Mouse (Mus musculus): Measurements from ENCODE around the gene Gas2.
A peak's percentile ranks its signal among the peaks of the same experiment; 100 is the strongest.

Gene Gas2

GRCm38 (mm10) chr7:51969379-51969778 lies 107.6 kb downstream of the Gas2 start:
- no peak for DNase-seq (ENCODE audit: low spot score)

DNA sequence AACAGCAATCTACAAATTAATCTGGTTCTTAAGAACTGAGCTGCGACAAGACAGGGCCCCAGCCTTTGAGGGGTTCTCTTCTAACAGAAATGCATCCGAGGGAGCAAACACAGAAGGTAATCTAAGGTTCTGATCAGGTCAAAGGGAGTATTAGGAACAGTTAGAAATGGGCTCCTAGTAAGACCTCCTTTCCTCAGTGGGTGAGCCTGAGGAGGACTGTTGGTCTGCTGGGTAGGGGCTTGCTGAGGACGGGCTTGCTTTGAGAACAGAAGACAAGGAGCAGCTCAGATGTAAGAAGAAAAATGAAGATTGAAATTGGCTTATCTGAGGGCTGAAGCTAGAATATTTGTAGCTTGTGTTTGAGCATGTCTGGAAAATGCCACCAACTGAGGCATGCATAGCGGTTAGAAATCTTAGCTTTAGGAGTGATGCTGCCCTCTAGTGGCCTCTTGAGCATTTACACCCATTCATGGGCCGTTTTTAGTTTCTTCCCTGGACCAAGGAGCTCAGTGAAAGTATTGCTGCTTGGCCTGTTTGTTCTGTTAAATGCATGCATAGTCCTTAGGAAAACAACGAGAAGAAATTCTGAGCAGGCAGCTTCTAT lies 110.5 kb downstream of the Gas2 start:
- peak; percentile 58 for DNase-seq (ENCODE audit: low spot score)

GRCm38 (mm10) chr7:51973091-51973490 lies 111.3 kb downstream of the Gas2 start:
- no peak for DNase-seq (ENCODE audit: low spot score)

DNA sequence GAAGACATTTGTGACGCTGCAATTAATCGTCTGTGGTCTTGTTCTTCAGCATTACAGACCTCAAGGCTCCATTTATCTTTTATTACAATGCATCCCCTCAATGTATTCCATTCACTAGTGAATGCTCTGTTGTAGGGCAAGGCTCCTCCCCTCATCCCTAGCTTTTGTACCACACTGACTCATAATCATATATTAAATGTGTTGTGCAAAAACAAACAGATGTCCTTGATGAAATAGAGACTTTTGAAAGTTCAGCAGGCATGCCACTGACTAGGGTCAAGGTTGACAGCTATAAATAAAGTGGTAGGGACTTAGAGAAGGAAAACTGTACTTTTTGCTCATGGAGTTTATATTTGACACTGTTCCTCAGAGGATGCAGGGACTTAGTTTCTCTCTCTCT lies 111.7 kb downstream of the Gas2 start:
- DNase-seq (ENCODE audit: low spot score) = no peak

- no peak for DNase-seq (ENCODE audit: low spot score)
Measured at GRCm38 (mm10) chr7:51975181-51975580, 113.4 kb downstream of the Gas2 start.

DNA sequence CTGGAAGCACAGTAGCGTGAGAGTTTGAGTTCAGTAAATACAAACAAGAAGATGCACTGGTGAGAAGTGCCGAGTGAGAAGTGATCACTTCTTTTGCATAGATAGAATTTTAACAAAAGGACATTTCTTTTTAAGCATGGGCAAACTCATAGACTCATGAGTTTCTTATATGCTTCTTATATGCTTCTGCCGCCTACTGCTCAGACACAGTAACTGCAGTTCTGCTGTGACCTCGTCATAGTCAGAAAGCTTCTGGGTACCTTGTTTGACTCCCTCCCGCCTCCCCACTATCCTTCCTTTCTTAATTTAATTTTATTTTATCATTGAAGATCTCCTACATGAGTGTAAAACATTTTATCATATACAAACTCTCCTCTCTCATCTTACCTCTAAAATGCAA lies 117.5 kb downstream of the Gas2 start:
- DNase-seq (ENCODE audit: low spot score) = peak; percentile 45

- no peak for DNase-seq (ENCODE audit: low spot score)
Measured at GRCm38 (mm10) chr7:51982303-51982702, 120.5 kb downstream of the Gas2 start.

DNA sequence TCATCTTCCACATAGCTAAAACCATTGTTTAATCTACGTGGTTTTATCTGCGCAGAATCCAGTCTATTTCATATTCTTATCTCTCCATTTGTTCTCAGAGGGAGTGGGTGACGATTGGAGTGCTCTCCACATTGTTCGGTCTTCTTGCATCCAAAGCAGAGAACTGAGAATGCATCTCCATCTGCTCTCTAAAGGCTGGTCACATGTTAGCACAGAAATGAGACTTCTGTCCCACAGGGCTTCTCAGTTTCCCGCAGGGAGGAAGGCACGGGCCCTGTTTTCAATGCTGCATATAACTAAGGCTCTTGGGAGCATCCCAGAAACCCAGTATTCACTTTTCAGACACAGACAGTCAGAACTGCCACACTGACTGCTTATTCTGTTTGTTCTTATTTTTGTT lies 123.9 kb downstream of the Gas2 start:
- DNase-seq (ENCODE audit: low spot score) = no peak

DNA sequence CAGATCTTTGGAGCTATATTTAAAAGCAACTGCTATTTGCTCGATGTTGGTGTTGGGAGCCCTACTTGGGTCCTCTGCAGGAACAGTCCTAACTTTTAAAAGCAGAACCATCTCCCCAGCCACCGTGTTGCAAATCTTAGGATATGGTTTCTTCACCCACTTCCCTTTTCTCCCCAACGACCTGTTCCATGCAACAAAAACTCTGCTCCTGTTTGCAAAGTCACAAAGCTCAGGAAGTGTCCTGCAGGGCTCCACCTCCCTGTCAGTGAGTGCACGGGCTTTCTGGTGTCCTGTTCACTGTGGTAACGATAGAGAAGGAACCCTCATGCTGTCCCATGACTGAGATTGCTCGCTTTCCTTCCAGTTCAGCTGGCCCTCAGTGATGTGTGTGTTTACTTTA lies 125.1 kb downstream of the Gas2 start:
- no peak for DNase-seq (ENCODE audit: low spot score)

- no peak for DNase-seq (ENCODE audit: low spot score)
Measured at GRCm38 (mm10) chr7:51991020-51991419, 129.2 kb downstream of the Gas2 start.

DNA sequence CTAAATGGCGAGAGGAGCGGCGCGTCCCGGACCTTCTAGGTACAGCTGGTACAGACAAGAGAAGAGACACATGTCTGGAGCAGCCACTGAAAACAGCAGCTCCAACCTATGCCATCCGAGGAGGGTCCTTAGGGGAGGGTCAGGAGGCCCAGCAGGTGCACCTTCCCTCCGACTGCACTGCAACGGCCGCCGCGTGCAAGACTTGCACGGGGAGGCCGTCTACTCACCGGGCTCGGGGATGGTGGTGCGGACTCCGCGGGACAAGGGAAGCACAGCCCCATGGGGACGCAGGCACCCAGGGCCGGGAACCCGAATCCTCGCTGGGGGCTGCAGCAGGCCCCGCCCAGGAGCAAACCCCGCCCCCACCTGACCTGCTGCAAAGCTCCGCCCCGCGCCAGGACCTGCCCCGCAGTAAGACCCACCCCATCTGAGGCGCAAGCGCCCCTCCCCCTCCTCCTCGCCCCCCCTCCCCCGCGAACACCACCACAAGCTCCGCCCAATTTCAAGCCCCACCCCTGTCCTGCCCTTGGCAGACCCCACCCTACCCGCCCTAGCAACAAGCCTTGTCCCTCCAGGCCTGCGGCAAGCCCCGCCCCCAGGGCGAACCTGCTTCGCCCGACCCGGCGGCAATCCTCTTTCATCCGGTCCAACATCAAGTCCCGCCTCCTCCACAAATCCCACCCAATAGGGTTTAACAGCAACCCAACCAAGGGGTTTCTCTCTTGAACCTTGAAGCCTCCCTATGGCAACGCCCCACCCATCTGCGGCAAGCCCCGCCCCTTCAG lies 143.9 kb downstream of the Gas2 start, which contains the start of gene Svip:
Gene Svip (minus strand): TSS at position 508 of the 785 bp plus-strand sequence.
- peak; percentile 95 for DNase-seq (ENCODE audit: low spot score)

DNA sequence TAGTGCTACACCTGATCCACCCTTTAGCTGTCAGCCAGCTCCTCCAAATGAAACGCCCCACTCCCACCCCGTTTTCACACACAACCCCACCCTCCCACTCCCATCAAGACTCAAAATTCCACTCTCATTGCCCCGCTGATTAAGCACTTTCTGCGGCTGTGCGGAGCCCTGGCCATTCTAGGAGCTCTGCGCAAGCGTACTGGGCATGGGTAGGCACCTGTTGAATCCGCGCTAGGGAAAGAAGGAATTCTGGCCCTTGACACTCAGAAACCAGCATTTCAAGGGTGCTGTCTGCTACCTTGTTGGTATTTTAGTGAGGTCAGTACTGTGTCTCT lies 144.4 kb downstream of the Gas2 start:
- no peak for DNase-seq (ENCODE audit: low spot score)

GRCm38 (mm10) chr7:52007138-52007537 lies 145.3 kb downstream of the Gas2 start:
- no peak for DNase-seq (ENCODE audit: low spot score)

GRCm38 (mm10) chr7:52013457-52013856 lies 151.6 kb downstream of the Gas2 start:
- DNase-seq (ENCODE audit: low spot score) = no peak

DNA sequence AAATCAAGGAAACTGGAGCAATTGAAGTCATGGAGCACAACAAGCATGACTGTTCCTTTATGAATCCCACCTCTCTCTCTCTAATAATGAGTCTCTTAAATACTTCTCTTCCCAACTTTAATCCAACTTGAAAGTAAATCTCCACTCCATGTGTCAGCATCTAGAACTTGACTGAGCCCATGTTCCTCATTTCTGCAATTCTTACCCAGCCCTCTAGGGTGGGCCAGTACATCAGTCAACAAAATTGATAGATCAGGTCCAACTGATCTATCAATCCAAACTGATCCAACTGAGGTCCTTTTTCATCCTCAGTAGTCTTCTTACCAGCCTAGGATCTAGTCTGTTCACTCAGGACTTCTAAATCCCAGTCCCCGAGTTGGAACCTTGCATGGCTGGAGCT lies 153.4 kb downstream of the Gas2 start:
- no peak for DNase-seq (ENCODE audit: low spot score)

DNA sequence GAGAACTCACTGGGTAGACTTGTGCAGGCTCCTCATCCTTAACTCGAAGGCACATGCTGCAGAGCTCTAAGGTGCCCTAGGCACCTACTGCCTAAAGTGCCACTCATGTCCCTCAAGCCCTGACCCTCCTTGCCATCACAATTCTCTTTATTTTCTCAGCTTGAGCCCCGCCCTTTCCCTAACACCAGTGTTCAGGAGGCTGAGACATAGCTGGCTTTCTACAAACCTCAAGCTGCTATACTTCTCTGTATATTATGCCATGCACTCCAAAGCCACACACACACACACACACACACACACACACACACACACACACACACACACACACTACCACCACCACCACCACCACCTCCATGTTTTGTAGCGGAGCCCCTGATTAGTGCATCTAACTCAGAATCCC lies 153.8 kb downstream of the Gas2 start, which contains the start of gene 1700015G11Rik:
Gene 1700015G11Rik (minus strand): TSS at position 101 of the 400 bp plus-strand sequence.
- no peak for DNase-seq (ENCODE audit: low spot score)

DNA sequence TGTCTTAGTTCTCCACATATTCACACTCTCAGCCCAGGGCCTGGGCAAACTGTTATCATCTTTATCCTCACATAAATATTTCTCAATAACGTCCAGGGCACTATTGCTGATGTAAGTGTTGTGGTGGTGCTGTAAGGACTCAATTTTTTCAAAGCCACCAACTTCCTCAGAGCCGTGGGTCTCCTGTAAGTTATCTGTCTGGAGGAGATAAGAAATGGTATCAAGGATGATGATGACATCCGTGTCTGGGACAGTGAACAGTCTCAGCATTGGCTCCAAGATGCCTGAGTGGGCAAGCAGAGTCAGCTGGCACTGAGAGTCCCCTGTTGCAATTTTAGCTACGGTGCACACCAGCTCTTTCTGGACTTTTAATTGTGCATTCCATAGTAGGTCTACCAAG lies 160.2 kb downstream of the Gas2 start:
- DNase-seq (ENCODE audit: low spot score) = no peak

DNA sequence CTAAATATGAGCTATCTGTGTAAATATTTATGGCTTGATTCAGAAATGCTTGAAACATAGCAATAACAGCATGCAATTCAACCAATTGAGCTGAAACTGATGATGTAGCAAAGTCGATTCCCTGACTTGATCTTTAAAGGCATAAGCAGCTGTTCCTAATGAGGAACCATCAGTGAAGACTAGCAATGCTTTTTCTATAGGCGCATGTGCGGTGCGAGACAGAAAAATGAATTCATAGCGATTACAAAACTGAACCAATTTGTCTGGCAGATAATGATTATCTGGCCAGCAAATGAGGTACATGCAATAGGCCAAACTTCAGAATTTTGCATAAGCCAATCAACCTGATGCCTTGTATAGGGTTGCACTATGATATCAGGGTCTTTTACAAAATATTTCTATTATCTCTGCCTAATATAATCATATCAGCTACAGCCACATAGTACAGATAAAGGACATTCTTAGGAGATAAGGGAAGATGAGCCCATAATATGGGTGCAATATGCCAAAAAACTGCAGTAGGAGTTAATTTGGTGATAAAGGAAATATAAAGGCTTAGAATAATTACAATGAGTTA lies 162.3 kb downstream of the Gas2 start:
- DNase-seq (ENCODE audit: low spot score) = no peak

DNA sequence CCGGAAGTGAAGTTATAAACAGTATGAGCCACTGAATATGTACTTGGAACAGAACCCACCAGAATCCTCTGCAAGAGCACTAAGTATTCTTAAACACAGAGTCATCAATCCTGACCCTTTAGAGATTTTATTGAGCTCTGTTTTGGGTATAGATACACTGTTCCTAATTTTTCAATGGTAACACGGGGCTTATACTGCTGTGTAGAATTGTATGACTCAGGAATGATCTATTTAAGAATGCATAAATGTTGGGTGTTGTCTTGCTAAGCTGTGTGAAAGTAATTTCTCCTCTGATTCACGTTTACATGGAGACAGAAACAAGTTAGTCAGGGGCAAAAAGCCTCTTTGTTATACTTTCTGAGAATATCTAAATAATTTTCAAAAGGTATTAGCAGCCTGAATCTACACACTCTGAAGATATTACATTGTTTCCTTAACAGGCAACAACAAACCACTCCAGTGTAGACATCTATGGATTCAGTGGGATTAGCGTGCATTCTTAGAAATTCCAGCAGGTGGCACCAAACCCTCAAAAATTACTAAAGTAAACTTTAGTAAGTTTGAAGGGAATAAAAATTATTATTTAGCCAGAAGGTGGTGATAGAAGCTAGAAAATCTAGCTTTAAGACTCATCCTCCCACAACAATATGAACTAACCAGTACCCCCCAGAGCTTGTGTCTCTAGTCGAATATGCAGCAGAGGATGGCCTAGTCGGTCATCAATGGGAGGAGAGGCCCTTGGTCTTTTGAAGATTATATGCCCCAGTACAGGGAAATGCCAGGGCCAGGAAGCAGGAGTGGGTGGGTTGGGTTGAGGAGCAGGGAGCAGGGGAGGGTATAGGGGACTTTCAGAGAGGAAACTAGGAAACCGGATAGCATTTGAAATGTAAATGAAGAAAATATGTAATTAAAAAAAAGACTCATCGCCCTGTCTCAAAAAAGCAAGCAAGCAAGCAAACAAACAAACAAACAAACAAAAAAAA lies 176.1 kb downstream of the Gas2 start:
- DNase-seq (ENCODE audit: low spot score) = peak; percentile 60
